Mouse (Mus musculus) MEL (cell line): ENCODE measurements around the gene Cobll1.

ENCODE experiments used
- CTCF ChIP-seq, 3 experiments: IDR thresholded peaks in 2 of 3; conservative IDR thresholded peaks in 1 of 3; 2 replicates each; pipeline ENCODE4 v1.5.1; 2011 to 2012; ENCODE audit warnings: low read length in 3 of 3, low read depth in 2 of 3, mild to moderate bottlenecking in 2 of 3, improper control_type of control experiment in 1 of 3, inconsistent platforms in 1 of 3, mixed read lengths in 1 of 3, moderate library complexity in 1 of 3; ENCODE audit not compliant: control insufficient read depth in 1 of 3, insufficient read depth in 1 of 3, poor library complexity in 1 of 3, severe bottlenecking in 1 of 3
- EP300 ChIP-seq, 2 experiments: IDR thresholded peaks; 2 replicates each; pipeline ENCODE4 v1.6.1; 2011; ENCODE audit warnings: improper control_type of control experiment in 2 of 2, low read length in 2 of 2, low read depth in 1 of 2, mild to moderate bottlenecking in 1 of 2
- POLR2AphosphoS2 ChIP-seq: IDR thresholded peaks from 2 replicates; pipeline ENCODE4 v1.6.1; 2011; ENCODE audit warnings: low read length, improper control_type of control experiment
- RAD21 ChIP-seq: IDR thresholded peaks from 2 replicates; pipeline ENCODE4 v1.6.1; 2011; ENCODE audit warnings: mild to moderate bottlenecking, low read depth, low read length, improper control_type of control experiment
- SMC3 ChIP-seq: IDR thresholded peaks from 2 replicates; pipeline ENCODE4 v1.6.1; 2011; ENCODE audit warnings: low read depth, low read length, improper control_type of control experiment
- TCF12 ChIP-seq: IDR thresholded peaks from 2 replicates; pipeline ENCODE4 v1.6.1; 2014; ENCODE audit warnings: low read depth, mild to moderate bottlenecking, inconsistent platforms, low read length, improper control_type of control experiment, moderate library complexity

GRCm38 (mm10) chr2:65095571-65095970, 143.6 kb downstream of the Cobll1 start:
- no peak for TF ChIP-seq TCF12
- no peak for TF ChIP-seq CTCF (IDR thresholded peaks at IDR 0.05 in 2 of 3, conservative IDR thresholded peaks at IDR 0.05 in 1 of 3; ENCODE audit: control insufficient read depth in 1 of 3, insufficient read depth in 1 of 3, low read depth in 2 of 3, low read length in 3 of 3, poor library complexity in 1 of 3, severe bottlenecking in 1 of 3)
- no peak for TF ChIP-seq EP300 (IDR thresholded peaks at IDR 0.05; ENCODE audit: low read depth in 1 of 2, low read length in 2 of 2)
- TF ChIP-seq SMC3 = no peak
- TF ChIP-seq RAD21 = no peak
- TF ChIP-seq POLR2AphosphoS2 = no peak
